Mouse (Mus musculus) E14TG2a.4 (cell line): ENCODE data around the gene Psg22.
"Not testable (repeated sequence)": the region's sequence is repeated elsewhere in the genome, so short reads cannot be mapped to it uniquely, and the experiment has no call there.

ENCODE experiments used
- H3K27me3 ChIP-seq: 2 replicates; pipeline ENCODE4 v1.6.1; 2014; ENCODE audit warnings: low read length, control low read depth; ENCODE audit not compliant: insufficient read depth
- H3K36me3 ChIP-seq: 2 replicates; pipeline ENCODE4 v1.6.1; 2014; ENCODE audit warnings: low read length, control low read depth; ENCODE audit not compliant: insufficient read depth
- H3K4me1 ChIP-seq: replicated peaks from 2 replicates; pipeline ENCODE4 v1.6.1; 2014; ENCODE audit warnings: low read depth, low read length, control low read depth
- H3K4me3 ChIP-seq: replicated peaks from 2 replicates; pipeline ENCODE4 v1.5.1; 2014; ENCODE audit warnings: mild to moderate bottlenecking, low read length
- H3K9me3 ChIP-seq: 2 replicates; pipeline ENCODE4 v1.6.1; 2014; ENCODE audit warnings: low read length, control low read depth
- CTCF ChIP-seq: conservative IDR thresholded peaks from 2 replicates; pipeline ENCODE4 v1.5.1; 2014; ENCODE audit warnings: low read length
- NANOG ChIP-seq: IDR thresholded peaks from 2 replicates; pipeline ENCODE4 v1.6.1; 2014; ENCODE audit warnings: borderline replicate concordance, low read length, mixed read lengths
- POU5F1 ChIP-seq: IDR thresholded peaks from 2 replicates; pipeline ENCODE4 v1.6.1; 2014; ENCODE audit warnings: low read length, borderline replicate concordance

Gene Psg22

GRCm38 (mm10) chr7:18733111-18733510 is 15.2 kb downstream of the Psg22 start:
- Histone ChIP-seq H3K36me3 (no peaks in the 10 kb centered on the region), H3K4me3 (no peak overlapping the region)

GRCm38 (mm10) chr7:18734451-18734850 is 16.6 kb downstream of the Psg22 start:
- peaks cover 51% of the 10 kb centered on the region for H3K9me3 ChIP-seq
- H3K27me3 ChIP-seq, result no peaks in the 10 kb centered on the region
- H3K36me3 ChIP-seq, result no peaks in the 10 kb centered on the region
- TF ChIP-seq POU5F1, result no peak
- TF ChIP-seq NANOG, result no peak
- TF ChIP-seq CTCF, result no peak
- no peaks in the 10 kb centered on the region for H3K4me1 ChIP-seq
- H3K4me3 ChIP-seq, result no peak overlapping the region

More at GRCm38 (mm10) chr7:18733111-18733510, 15.2 kb downstream of the Psg22 start:
- Histone ChIP-seq H3K27me3 (no peaks in the 10 kb centered on the region), H3K4me1 (no peaks in the 10 kb centered on the region), H3K9me3 (peaks cover 61% of the 10 kb centered on the region)
- TF ChIP-seq CTCF, result no peak
- no peak for TF ChIP-seq NANOG
- TF ChIP-seq POU5F1, result no peak

- H3K9me3 ChIP-seq, result peaks cover 21% of the 10 kb centered on the region
- peaks cover 22% of the 10 kb centered on the region for H3K4me1 ChIP-seq
- no peaks in the 10 kb centered on the region for H3K36me3 ChIP-seq
- TF ChIP-seq NANOG, result peak; percentile 9; the same call in 1 of the 2 replicates
- no peak for TF ChIP-seq POU5F1
- H3K27me3 ChIP-seq, result no peaks in the 10 kb centered on the region
- H3K4me3 ChIP-seq, result peak overlapping the region; percentile 85
These were observed 28.4 kb downstream of the Psg22 start for GRCm38 (mm10) chr7:18746189-18746860.

GRCm38 (mm10) chr7:18747420-18747819 is 29.5 kb downstream of the Psg22 start:
- H3K36me3 ChIP-seq, H3K27me3 ChIP-seq: not testable (repeated sequence)
- Histone ChIP-seq H3K9me3 (peaks cover 23% of the 10 kb centered on the region), H3K4me3 (peak overlapping the region; percentile 57; the same call in 1 of the 2 replicates), H3K4me1 (peaks cover 18% of the 10 kb centered on the region)
- TF ChIP-seq POU5F1, result 0 out of 2 replicates have a peak, but pooled peaks have one; percentile 16

- Histone ChIP-seq H3K4me1 (peaks cover 18% of the 10 kb centered on the region), H3K4me3 (peak overlapping the region; percentile 57; the same call in 1 of the 2 replicates), H3K27me3 (no peaks in the 10 kb centered on the region), H3K9me3 (peaks cover 26% of the 10 kb centered on the region), H3K36me3 (no peaks in the 10 kb centered on the region)
- TF ChIP-seq CTCF (no peak), POU5F1 (no peak), NANOG (no peak)
These were observed 31.4 kb downstream of the Psg22 start for GRCm38 (mm10) chr7:18748994-18749895.

GRCm38 (mm10) chr7:18749896-18750477 is 32.1 kb downstream of the Psg22 start:
- H3K4me3 ChIP-seq, H3K36me3 ChIP-seq, H3K27me3 ChIP-seq: not testable (repeated sequence)
- peaks cover 18% of the 10 kb centered on the region for H3K4me1 ChIP-seq
- peak; percentile 56 for TF ChIP-seq CTCF
- peaks cover 26% of the 10 kb centered on the region for H3K9me3 ChIP-seq

GRCm38 (mm10) chr7:18760152-18760551 is 42.3 kb downstream of the Psg22 start:
- peaks cover 43% of the 10 kb centered on the region for H3K9me3 ChIP-seq
- H3K27me3 ChIP-seq, H3K36me3 ChIP-seq, H3K4me1 ChIP-seq, H3K4me3 ChIP-seq: not testable (repeated sequence)

GRCm38 (mm10) chr7:18762885-18763284 is 45.0 kb downstream of the Psg22 start:
- H3K36me3 ChIP-seq, H3K4me3 ChIP-seq, H3K4me1 ChIP-seq, H3K27me3 ChIP-seq: not testable (repeated sequence)
- H3K9me3 ChIP-seq, result peaks cover 39% of the 10 kb centered on the region
